Mouse (Mus musculus): Measurements from ENCODE around the gene Ier3. TPM values are rescaled to one million over a fixed set of nuclear protein-coding genes. Genes with fewer than 3 reads are reported as not detected.

The Ier3 gene
- polyA plus RNA-seq, 1 experiment from 2014 or later, result 5.1 TPM

GRCm38 (mm10) chr17:35803020-35803419, 18.5 kb upstream of the Ier3 start:
- WGBS, result 34% methylated on average over 6 of the region's 6 CpGs
- ATAC-seq (replicated peaks; ENCODE audit: low FRiP score, low TSS enrichment, low read depth) (no peak), DNase-seq (ENCODE audit: low spot score) (no peak)
- Histone ChIP-seq H3K27me3 (replicated peaks; ENCODE audit: control insufficient read depth, insufficient read depth, low read length) (no peaks in the 10 kb centered on the region), H3K4me2 (ENCODE audit: low read length) (no peak overlapping the region), H3K4me3 (ENCODE audit: low read depth, low read length) (no peak overlapping the region), H3K36me3 (ENCODE audit: control insufficient read depth, insufficient read depth, low read length) (no peaks in the 10 kb centered on the region), H3K27ac (ENCODE audit: low read depth) (no peak overlapping the region), H3K4me1 (replicated peaks; ENCODE audit: control insufficient read depth, insufficient read depth, low read length) (no peaks in the 10 kb centered on the region), H3K9me3 (ENCODE audit: control insufficient read depth, low read length) (no peaks in the 10 kb centered on the region), H3K9ac (ENCODE audit: low read length) (no peak overlapping the region)

DNA sequence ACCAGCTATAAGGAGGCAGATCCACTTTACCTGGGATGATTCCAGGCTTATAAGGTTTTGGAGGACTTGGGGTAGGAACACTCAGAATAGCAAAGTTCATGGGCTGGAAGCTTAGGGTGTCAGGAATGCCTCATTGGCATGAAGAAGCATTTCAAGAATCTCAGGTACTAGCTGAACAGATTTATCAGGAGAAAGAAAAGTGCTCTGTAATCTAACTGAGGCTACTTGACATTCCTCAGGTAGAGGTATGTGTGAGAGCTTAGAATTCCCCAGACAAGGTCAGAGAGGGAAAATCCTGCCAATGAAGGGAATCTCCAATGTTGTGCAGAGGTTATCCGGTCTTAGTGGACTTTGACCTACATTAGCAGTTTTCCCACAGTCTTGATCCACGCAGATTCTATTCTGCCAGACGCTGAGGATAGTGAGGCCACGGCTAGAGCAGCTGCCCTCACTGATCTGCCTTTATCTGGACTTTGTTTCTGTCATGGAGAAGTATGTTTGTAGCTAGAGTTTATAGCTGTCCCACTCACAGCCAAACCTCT, 17.6 kb upstream of the Ier3 start:
- ATAC-seq (replicated peaks; ENCODE audit: low FRiP score, low TSS enrichment, low read depth), result no peak
- H3K27ac ChIP-seq (ENCODE audit: low read depth), result no peak overlapping the region
- no peak overlapping the region for H3K4me2 ChIP-seq (ENCODE audit: low read length)

GRCm38 (mm10) chr17:35808073-35808472, 13.4 kb upstream of the Ier3 start:
- no peak overlapping the region for H3K4me3 ChIP-seq (ENCODE audit: low read depth, low read length)
- H3K36me3 ChIP-seq (ENCODE audit: control insufficient read depth, insufficient read depth, low read length), result no peaks in the 10 kb centered on the region
- H3K27me3 ChIP-seq (replicated peaks; ENCODE audit: control insufficient read depth, insufficient read depth, low read length), result no peaks in the 10 kb centered on the region
- no peak for DNase-seq (ENCODE audit: low spot score)
- H3K9ac ChIP-seq (ENCODE audit: low read length), result no peak overlapping the region
- no peak overlapping the region for H3K4me2 ChIP-seq (ENCODE audit: low read length)
- no peak overlapping the region for H3K27ac ChIP-seq (ENCODE audit: low read depth)
- peaks cover under 1% of the 10 kb centered on the region for H3K4me1 ChIP-seq (replicated peaks; ENCODE audit: control insufficient read depth, insufficient read depth, low read length)
- ATAC-seq (replicated peaks; ENCODE audit: low FRiP score, low TSS enrichment, low read depth), result no peak
- WGBS, result 79% methylated on average over 9 of the region's 9 CpGs
- no peaks in the 10 kb centered on the region for H3K9me3 ChIP-seq (ENCODE audit: control insufficient read depth, low read length)

More for the DNA sequence above, 17.6 kb upstream of the Ier3 start:
- no peaks in the 10 kb centered on the region for H3K27me3 ChIP-seq (replicated peaks; ENCODE audit: control insufficient read depth, insufficient read depth, low read length)
- DNase-seq (ENCODE audit: low spot score), result no peak
- H3K9me3 ChIP-seq (ENCODE audit: control insufficient read depth, low read length), result no peaks in the 10 kb centered on the region
- 51% methylated on average over 4 of the region's 4 CpGs for WGBS
- no peak overlapping the region for H3K4me3 ChIP-seq (ENCODE audit: low read depth, low read length)
- H3K36me3 ChIP-seq (ENCODE audit: control insufficient read depth, insufficient read depth, low read length), result no peaks in the 10 kb centered on the region
- no peaks in the 10 kb centered on the region for H3K4me1 ChIP-seq (replicated peaks; ENCODE audit: control insufficient read depth, insufficient read depth, low read length)
- no peak overlapping the region for H3K9ac ChIP-seq (ENCODE audit: low read length)

DNA sequence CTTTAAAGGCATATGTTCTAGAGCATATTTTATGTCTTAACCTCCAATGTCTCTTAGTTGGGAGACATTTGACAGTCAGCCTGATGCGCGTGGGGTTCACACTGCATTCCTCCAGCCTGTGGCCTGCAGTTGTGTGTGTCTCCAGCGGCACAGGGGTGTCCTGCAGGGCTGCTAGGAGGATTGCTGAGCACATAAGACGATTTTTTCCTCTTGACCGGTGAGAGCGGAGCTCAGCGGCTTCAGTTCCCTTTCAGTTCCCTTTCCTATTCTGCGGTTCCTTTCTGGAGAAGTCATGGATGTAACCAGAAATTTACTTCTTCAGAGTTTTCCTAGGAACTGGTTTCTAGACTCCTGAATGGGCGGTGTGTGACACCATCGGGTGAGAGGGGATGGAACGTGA, 12.1 kb upstream of the Ier3 start:
- no peaks in the 10 kb centered on the region for H3K36me3 ChIP-seq (ENCODE audit: control insufficient read depth, insufficient read depth, low read length)
- ATAC-seq (replicated peaks; ENCODE audit: low FRiP score, low TSS enrichment, low read depth), result no peak
- 90% methylated on average over 11 of the region's 11 CpGs for WGBS
- peaks cover 10% of the 10 kb centered on the region for H3K4me1 ChIP-seq (replicated peaks; ENCODE audit: control insufficient read depth, insufficient read depth, low read length)
- H3K27ac ChIP-seq (ENCODE audit: low read depth), result no peak overlapping the region
- H3K27me3 ChIP-seq (replicated peaks; ENCODE audit: control insufficient read depth, insufficient read depth, low read length), result no peaks in the 10 kb centered on the region
- no peak overlapping the region for H3K4me2 ChIP-seq (ENCODE audit: low read length)
- H3K9ac ChIP-seq (ENCODE audit: low read length), result no peak overlapping the region
- DNase-seq (ENCODE audit: low spot score), result no peak
- H3K9me3 ChIP-seq (ENCODE audit: control insufficient read depth, low read length), result no peaks in the 10 kb centered on the region
- no peak overlapping the region for H3K4me3 ChIP-seq (ENCODE audit: low read depth, low read length)

- Histone ChIP-seq H3K27me3 (replicated peaks; ENCODE audit: control insufficient read depth, insufficient read depth, low read length) (no peaks in the 10 kb centered on the region), H3K4me2 (ENCODE audit: low read length) (no peak overlapping the region), H3K4me1 (replicated peaks; ENCODE audit: control insufficient read depth, insufficient read depth, low read length) (peaks cover 18% of the 10 kb centered on the region), H3K9me3 (ENCODE audit: control insufficient read depth, low read length) (no peaks in the 10 kb centered on the region), H3K36me3 (ENCODE audit: control insufficient read depth, insufficient read depth, low read length) (no peaks in the 10 kb centered on the region), H3K4me3 (ENCODE audit: low read depth, low read length) (no peak overlapping the region), H3K9ac (ENCODE audit: low read length) (no peak overlapping the region), H3K27ac (ENCODE audit: low read depth) (no peak overlapping the region)
- WGBS, result 80% methylated on average over 5 of the region's 5 CpGs
- DNase-seq (ENCODE audit: low spot score) (no peak), ATAC-seq (replicated peaks; ENCODE audit: low FRiP score, low TSS enrichment, low read depth) (no peak)
Measured at GRCm38 (mm10) chr17:35810900-35811648, 10.4 kb upstream of the Ier3 start.

- no peaks in the 10 kb centered on the region for H3K9me3 ChIP-seq (ENCODE audit: control insufficient read depth, low read length)
- no peaks in the 10 kb centered on the region for H3K36me3 ChIP-seq (ENCODE audit: control insufficient read depth, insufficient read depth, low read length)
- H3K27ac ChIP-seq (ENCODE audit: low read depth), result peak overlapping the region; percentile 72; the same call in 1 of the 2 replicates
- H3K27me3 ChIP-seq (replicated peaks; ENCODE audit: control insufficient read depth, insufficient read depth, low read length), result no peaks in the 10 kb centered on the region
- 80% methylated on average over 5 of the region's 5 CpGs for WGBS
- no peak for DNase-seq (ENCODE audit: low spot score)
- H3K4me2 ChIP-seq (ENCODE audit: low read length), result no peak overlapping the region
- ATAC-seq (replicated peaks; ENCODE audit: low FRiP score, low TSS enrichment, low read depth), result no peak
- no peak overlapping the region for H3K9ac ChIP-seq (ENCODE audit: low read length)
- no peak overlapping the region for H3K4me3 ChIP-seq (ENCODE audit: low read depth, low read length)
- peaks cover 28% of the 10 kb centered on the region for H3K4me1 ChIP-seq (replicated peaks; ENCODE audit: control insufficient read depth, insufficient read depth, low read length)
Measured at GRCm38 (mm10) chr17:35812307-35812706, 9.2 kb upstream of the Ier3 start.

- no peak; the same call in 1 of the 2 replicates for ATAC-seq (replicated peaks; ENCODE audit: low FRiP score, low TSS enrichment, low read depth)
Measured at GRCm38 (mm10) chr17:35812736-35813135, 8.7 kb upstream of the Ier3 start.

DNA sequence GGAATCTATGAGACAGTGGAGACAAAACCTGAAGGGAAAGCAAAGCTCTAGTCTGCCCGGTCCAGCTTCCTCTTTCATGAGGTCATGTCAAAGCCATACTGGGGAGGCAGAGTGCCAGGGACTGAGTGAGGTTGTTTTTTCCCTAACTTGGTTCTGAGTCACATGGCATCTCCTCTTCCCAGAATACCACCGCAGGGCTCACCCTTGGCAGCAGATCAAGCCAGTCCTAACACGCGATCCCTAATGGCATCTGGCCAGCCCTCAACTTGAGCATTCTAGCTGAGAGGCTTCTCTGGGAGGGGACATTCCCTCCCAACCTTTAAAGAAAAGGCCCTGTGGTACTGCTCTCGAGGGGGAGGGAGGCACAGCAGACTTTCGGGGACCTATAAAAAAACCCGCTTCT, 8.2 kb upstream of the Ier3 start:
- no peaks in the 10 kb centered on the region for H3K9me3 ChIP-seq (ENCODE audit: control insufficient read depth, low read length)
- DNase-seq (ENCODE audit: low spot score) (no peak), ATAC-seq (replicated peaks; ENCODE audit: low FRiP score, low TSS enrichment, low read depth) (peak; percentile 10; the same call in 1 of the 2 replicates)
- H3K4me1 ChIP-seq (replicated peaks; ENCODE audit: control insufficient read depth, insufficient read depth, low read length), result peaks cover 31% of the 10 kb centered on the region
- H3K27ac ChIP-seq (ENCODE audit: low read depth), result peak overlapping the region; percentile 72
- no peak overlapping the region for H3K4me3 ChIP-seq (ENCODE audit: low read depth, low read length)
- WGBS, result 39% methylated on average over 7 of the region's 7 CpGs
- H3K27me3 ChIP-seq (replicated peaks; ENCODE audit: control insufficient read depth, insufficient read depth, low read length), result no peaks in the 10 kb centered on the region
- no peaks in the 10 kb centered on the region for H3K36me3 ChIP-seq (ENCODE audit: control insufficient read depth, insufficient read depth, low read length)
- no peak overlapping the region for H3K4me2 ChIP-seq (ENCODE audit: low read length)
- no peak overlapping the region for H3K9ac ChIP-seq (ENCODE audit: low read length)

More at GRCm38 (mm10) chr17:35812736-35813135, 8.7 kb upstream of the Ier3 start:
- peaks cover 31% of the 10 kb centered on the region for H3K4me1 ChIP-seq (replicated peaks; ENCODE audit: control insufficient read depth, insufficient read depth, low read length)
- no peaks in the 10 kb centered on the region for H3K27me3 ChIP-seq (replicated peaks; ENCODE audit: control insufficient read depth, insufficient read depth, low read length)
- no peak for DNase-seq (ENCODE audit: low spot score)
- H3K27ac ChIP-seq (ENCODE audit: low read depth), result peak overlapping the region; percentile 72
- no peak overlapping the region for H3K9ac ChIP-seq (ENCODE audit: low read length)
- 62% methylated on average over 6 of the region's 6 CpGs for WGBS
- no peak overlapping the region for H3K4me2 ChIP-seq (ENCODE audit: low read length)
- no peaks in the 10 kb centered on the region for H3K36me3 ChIP-seq (ENCODE audit: control insufficient read depth, insufficient read depth, low read length)
- no peak overlapping the region for H3K4me3 ChIP-seq (ENCODE audit: low read depth, low read length)
- no peaks in the 10 kb centered on the region for H3K9me3 ChIP-seq (ENCODE audit: control insufficient read depth, low read length)

- WGBS, result 70% methylated on average over 7 of the region's 7 CpGs
Measured at GRCm38 (mm10) chr17:35813653-35814052, 7.8 kb upstream of the Ier3 start.

More at GRCm38 (mm10) chr17:35813653-35814052, 7.8 kb upstream of the Ier3 start:
- Histone ChIP-seq H3K9me3 (ENCODE audit: control insufficient read depth, low read length) (no peaks in the 10 kb centered on the region), H3K9ac (ENCODE audit: low read length) (no peak overlapping the region), H3K27ac (ENCODE audit: low read depth) (peak overlapping the region; percentile 72), H3K36me3 (ENCODE audit: control insufficient read depth, insufficient read depth, low read length) (no peaks in the 10 kb centered on the region), H3K4me1 (replicated peaks; ENCODE audit: control insufficient read depth, insufficient read depth, low read length) (peaks cover 31% of the 10 kb centered on the region), H3K27me3 (replicated peaks; ENCODE audit: control insufficient read depth, insufficient read depth, low read length) (no peaks in the 10 kb centered on the region), H3K4me2 (ENCODE audit: low read length) (no peak overlapping the region), H3K4me3 (ENCODE audit: low read depth, low read length) (no peak overlapping the region)
- no peak; the same call in 1 of the 2 replicates for ATAC-seq (replicated peaks; ENCODE audit: low FRiP score, low TSS enrichment, low read depth)
- no peak for DNase-seq (ENCODE audit: low spot score)
